Mouse (Mus musculus): Measurements from ENCODE around the gene Ano4.

GRCm38 (mm10) chr10:89222284-89222989 is 122.1 kb downstream of the Ano4 start:
- TF ChIP-seq CTCF (IDR thresholded peaks at IDR 0.05; ENCODE audit: extremely low read depth, insufficient read length, insufficient replicate concordance, low read depth, low read length) (no peak), POLR2A (IDR thresholded peaks at IDR 0.05; ENCODE audit: low read depth, low read length) (no peak)

Data from small intestine, adult 2 months (tissue).